ENCODE assay signal across 10 mouse cellular contexts in the genomic region with DNA sequence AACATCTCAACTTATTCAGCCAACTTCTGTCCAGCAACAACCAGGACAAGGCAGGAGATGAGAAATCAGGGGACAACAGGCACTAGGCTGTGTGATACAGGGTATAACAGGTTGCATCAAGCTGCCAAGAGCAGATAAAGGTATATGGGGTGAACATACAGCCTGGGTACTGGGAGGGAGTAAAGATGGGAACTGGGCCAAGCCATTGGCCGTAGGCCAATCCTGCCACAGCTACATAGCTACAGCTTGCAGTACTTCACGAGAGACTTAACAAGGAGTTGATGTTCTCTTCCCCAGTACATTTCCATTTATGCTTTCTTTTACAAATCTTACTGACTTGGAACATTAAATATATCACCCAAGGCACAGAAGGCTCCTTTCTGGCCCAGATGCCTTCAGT.
A peak's percentile ranks its signal among the peaks of the same experiment; 100 is the strongest.
DNase-seq lines count a peak whose midpoint lies in the region; ATAC-seq and TF ChIP-seq lines count a peak whose summit lies in the region.
"Had no signal": no experiment of that assay in that cellular context is flagged by ENCODE, and none has a peak within 500 bp of the region (broad histone marks: within the 10 kb centered on the region; RNA-seq: fewer than 3 reads in every experiment).

No protein-coding gene starts in this region.

- DNase-seq in cerebellum, postnatal 4 days (ENCODE audit: low spot score in 2 of 2) = peak; percentile 29 to 70
- no peak for DNase-seq in cerebellum, adult 11 months
- DNase-seq in limb, embryonic 14.5 days (ENCODE audit: low spot score) = peak; percentile 55
- DNase-seq in limb, embryonic 10.5 days (ENCODE audit: low spot score) = no peak
- peak; percentile 85 for DNase-seq in left cerebral cortex, postnatal 4 days
- DNase-seq in Muller cell, postnatal 12 days (ENCODE audit: inconsistent ontology term) = no peak
- no peak for DNase-seq in ovary, postnatal 10 days (ENCODE audit: low spot score)

- no peak overlapping the region for H3K27ac ChIP-seq in limb, embryonic 14.5 days (replicated peaks; ENCODE audit: low read depth, low read length)
- no peak overlapping the region for H3K27ac ChIP-seq in limb, embryonic 10.5 days
- H3K27ac ChIP-seq: embryonic facial prominence, embryonic 15.5 days; limb, embryonic 13.5 days had no signal

- TF ChIP-seq POLR2A in limb, embryonic 14.5 days (IDR thresholded peaks at IDR 0.05; ENCODE audit: borderline replicate concordance, extremely low read depth, insufficient read depth, insufficient read length) = no peak

- intact Hi-C loops in left cerebral cortex, postnatal 4 days (cut with DNase I) = no loop called here

- ATAC-seq in limb, embryonic 14.5 days (ENCODE audit: low FRiP score, low read depth) = no peak
- peak; percentile 69 for ATAC-seq in frontal cortex, adult (ENCODE audit: low TSS enrichment)

- no peaks in the 10 kb centered on the region for H3K9me3 ChIP-seq in limb, embryonic 14.5 days (ENCODE audit: control insufficient read depth, low read length)
- no peaks in the 10 kb centered on the region for H3K9me3 ChIP-seq in limb, embryonic 10.5 days (replicated peaks)
- H3K9me3 ChIP-seq: embryonic facial prominence, embryonic 15.5 days; limb, embryonic 13.5 days had no signal

- no peaks in the 10 kb centered on the region for H3K4me1 ChIP-seq in limb, embryonic 14.5 days (ENCODE audit: control insufficient read depth, insufficient read depth, low read length)
- H3K4me1 ChIP-seq in limb, embryonic 10.5 days = no peaks in the 10 kb centered on the region
- H3K4me1 ChIP-seq: embryonic facial prominence, embryonic 15.5 days had no signal

- no peak overlapping the region for H3K4me2 ChIP-seq in limb, embryonic 14.5 days (replicated peaks; ENCODE audit: low read depth, low read length, severe bottlenecking)
- H3K4me2 ChIP-seq: embryonic facial prominence, embryonic 15.5 days; limb, embryonic 13.5 days had no signal

- 33% methylated on average over 2 of the region's 2 CpGs for WGBS in limb, embryonic 14.5 days
- WGBS in limb, embryonic 10.5 days = 92% methylated on average over 2 of the region's 2 CpGs

- no peak overlapping the region for H3K9ac ChIP-seq in limb, embryonic 14.5 days (ENCODE audit: low read depth, low read length, severe bottlenecking)
- H3K9ac ChIP-seq: embryonic facial prominence, embryonic 15.5 days; limb, embryonic 13.5 days had no signal

- no peak overlapping the region for H3K4me3 ChIP-seq in limb, embryonic 14.5 days (replicated peaks; ENCODE audit: low read length)
- no peak overlapping the region for H3K4me3 ChIP-seq in limb, embryonic 10.5 days
- H3K4me3 ChIP-seq: embryonic facial prominence, embryonic 15.5 days; limb, embryonic 13.5 days had no signal

- no peaks in the 10 kb centered on the region for H3K27me3 ChIP-seq in limb, embryonic 14.5 days (ENCODE audit: control insufficient read depth, insufficient read depth, low read length)
- H3K27me3 ChIP-seq in limb, embryonic 10.5 days (ENCODE audit: low read depth, poor library complexity, severe bottlenecking) = no peaks in the 10 kb centered on the region
- H3K27me3 ChIP-seq: embryonic facial prominence, embryonic 15.5 days had no signal

- H3K36me3 ChIP-seq in limb, embryonic 14.5 days (ENCODE audit: control insufficient read depth, insufficient read depth, low read length) = no peaks in the 10 kb centered on the region
- no peaks in the 10 kb centered on the region for H3K36me3 ChIP-seq in limb, embryonic 10.5 days
- H3K36me3 ChIP-seq: embryonic facial prominence, embryonic 15.5 days; limb, embryonic 13.5 days had no signal

Comparison
In these comparisons a context has a peak if more than half of its experiments do, and no peak if none do; other contexts are left out.
1. DNase-seq: peak in cerebellum, postnatal 4 days (2 of 2), limb, embryonic 14.5 days (single experiment) and left cerebral cortex, postnatal 4 days (single experiment); none in cerebellum, adult 11 months (single experiment), limb, embryonic 10.5 days (single experiment), Muller cell, postnatal 12 days (single experiment) and ovary, postnatal 10 days (single experiment).